25 mouse cellular contexts compared by ENCODE assay signal in genomic region chr1:170933386-170933920, GRCm38 (mm10). TPM values are rescaled to one million over a fixed set of nuclear protein-coding genes. Genes with fewer than 3 reads are reported as not detected.
"Had no signal": no experiment of that assay in that cellular context is flagged by ENCODE, and none has a peak within 500 bp of the region (broad histone marks: within the 10 kb centered on the region; RNA-seq: fewer than 3 reads in every experiment).

No protein-coding gene starts in this region.

- H3K4me3 ChIP-seq: megakaryocyte, embryonic 14.5 days; midbrain, embryonic 13.5 days; midbrain, embryonic 15.5 days; myocyte; neural tube, embryonic 13.5 days; neural tube, embryonic 15.5 days had no signal

- H3K9me3 ChIP-seq: midbrain, embryonic 13.5 days; midbrain, embryonic 15.5 days; neural tube, embryonic 13.5 days; neural tube, embryonic 15.5 days had no signal

- H3K27ac ChIP-seq: liver, embryonic 14.5 days; midbrain, embryonic 13.5 days; midbrain, embryonic 15.5 days; neural tube, embryonic 13.5 days; neural tube, embryonic 15.5 days had no signal

- H3K27me3 ChIP-seq: midbrain, embryonic 13.5 days; midbrain, embryonic 15.5 days; neural tube, embryonic 13.5 days; neural tube, embryonic 15.5 days had no signal

- ATAC-seq: midbrain, embryonic 13.5 days; midbrain, embryonic 15.5 days had no signal

- H3K36me3 ChIP-seq: midbrain, embryonic 13.5 days; midbrain, embryonic 15.5 days; neural tube, embryonic 13.5 days; neural tube, embryonic 15.5 days had no signal

- DNase-seq: lung, adult 18-20 months; lung, embryonic 14.5 days; lung, postnatal 10 days; lung, postnatal 4 days; retina, postnatal 1 day; right cerebral cortex, adult 18-20 months; right cerebral cortex, postnatal 25 days; right cerebral cortex, postnatal 4 days; spleen, adult 18-20 months; thymus, adult 2 months; thymus, postnatal 25 days; thymus, postnatal 4 days had no signal

- H3K4me2 ChIP-seq: lung, embryonic 14.5 days; midbrain, embryonic 11.5 days; midbrain, embryonic 13.5 days; midbrain, embryonic 15.5 days; neural tube, embryonic 13.5 days; neural tube, embryonic 15.5 days had no signal

- H3K9ac ChIP-seq: liver, embryonic 14.5 days; lung, embryonic 14.5 days; midbrain, embryonic 13.5 days; midbrain, embryonic 15.5 days; neural tube, embryonic 13.5 days; neural tube, embryonic 15.5 days had no signal

- H3K4me1 ChIP-seq: midbrain, embryonic 13.5 days; midbrain, embryonic 15.5 days; neural tube, embryonic 13.5 days; neural tube, embryonic 15.5 days had no signal

RNA-seq across cellular contexts. Expression of gene Fcrla, which starts 6.1 kb away (rescaled TPM):
- total RNA-seq: megakaryocyte progenitor cell, adult 5-6 weeks had no signal
- polyA plus RNA-seq: lung, embryonic 14.5 days; lung, embryonic 16.5 days; midbrain, embryonic 11.5 days; midbrain, embryonic 13.5 days; midbrain, embryonic 15.5 days; myocyte; neural tube, embryonic 11.5 days; neural tube, embryonic 13.5 days; neural tube, embryonic 15.5 days; stomach, embryonic 14.5 days had no signal

RNA-seq across cellular contexts. Expression of gene Fcrlb, which starts 20.7 kb away (rescaled TPM):
- total RNA-seq: megakaryocyte progenitor cell, adult 5-6 weeks had no signal
- polyA plus RNA-seq: lung, embryonic 14.5 days; lung, embryonic 16.5 days; midbrain, embryonic 11.5 days; stomach, embryonic 14.5 days; stomach, embryonic 16.5 days had no signal

RNA-seq across cellular contexts. Expression of gene Fcgr2b, which starts 42.9 kb away (rescaled TPM):
- polyA plus RNA-seq: midbrain, embryonic 11.5 days; neural tube, embryonic 11.5 days had no signal

RNA-seq across cellular contexts. Expression of gene Gm26620, which starts 48.6 kb away (rescaled TPM):
- polyA plus RNA-seq: lung, embryonic 14.5 days had no signal
